Mouse (Mus musculus): Measurements from ENCODE around the gene Msl3l2.

GRCm38 (mm10) chr10:56164411-56164810 lies 57.7 kb downstream of the Msl3l2 start:
- no peak for TF ChIP-seq CTCF (IDR thresholded peaks at IDR 0.05; ENCODE audit: insufficient read depth, low read length)
- TF ChIP-seq POLR2A (IDR thresholded peaks at IDR 0.05; ENCODE audit: borderline replicate concordance, extremely low read depth, low read depth, low read length), result no peak

All from lung, adult 2 months (tissue).